Mouse (Mus musculus) mature B cell (primary cell): ENCODE data around the gene Nell1.
"Not testable (repeated sequence)": the region's sequence is repeated elsewhere in the genome, so short reads cannot be mapped to it uniquely, and the experiment has no call there.

ENCODE experiments used
- in situ Hi-C: fragments of 300-500 bp; cut with MboI; formaldehyde crosslinking; loops from 2 replicates; pipeline ENCODE4 v1.14.3; 2019

Nell1 gene

DNA sequence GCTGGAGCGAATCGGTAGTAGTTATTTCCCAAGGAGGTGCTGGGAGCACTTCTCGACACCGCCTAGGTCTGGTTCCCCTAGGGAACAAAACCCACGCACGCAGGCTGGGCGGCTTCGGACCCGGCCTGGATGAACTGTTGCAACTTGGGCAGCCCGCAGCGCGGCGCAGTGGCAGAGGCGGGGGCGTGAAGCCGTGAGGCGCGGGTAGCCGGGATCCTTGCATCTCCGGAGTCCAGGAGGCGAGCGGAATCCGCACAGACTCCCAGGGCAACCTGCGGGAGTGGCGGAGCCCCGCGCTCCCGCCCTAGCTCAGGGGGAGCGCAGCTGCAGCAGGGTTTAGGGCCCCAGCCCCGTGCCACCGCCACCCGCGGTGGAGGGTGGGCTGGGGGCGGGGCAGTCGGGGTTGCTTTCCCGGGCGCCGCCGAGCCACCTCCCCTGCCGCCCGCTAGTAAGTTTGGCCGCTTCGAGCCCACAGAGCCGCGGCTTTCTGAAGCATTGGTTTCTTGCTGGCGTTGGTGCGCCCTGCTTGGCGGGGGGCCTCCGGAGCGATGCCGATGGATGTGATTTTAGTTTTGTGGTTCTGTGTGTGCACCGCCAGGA, at the start of gene Nell1:
TSS of gene Nell1 (plus strand) at position 24 of the 600 bp plus-strand sequence.
- in situ Hi-C loops = no loop called here

DNA sequence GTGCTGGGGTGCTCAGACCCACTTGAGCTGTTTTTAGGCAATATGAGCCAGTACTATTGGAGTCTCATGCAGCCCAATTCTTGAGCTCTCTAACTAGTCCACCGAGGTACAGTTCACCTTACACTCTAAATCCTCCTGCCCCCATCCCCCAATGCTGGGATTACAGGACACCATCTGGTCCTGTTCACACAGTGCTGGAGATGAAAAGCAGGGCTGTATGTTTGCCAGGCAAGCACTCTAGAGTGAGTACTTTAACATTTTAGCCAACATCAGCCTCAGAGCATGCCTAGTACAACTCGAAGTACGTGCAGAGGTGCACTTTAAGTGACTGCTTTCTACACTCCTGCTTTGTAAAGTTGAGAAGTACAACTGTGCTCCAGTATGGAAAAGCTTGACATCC, 46.1 kb upstream of the Nell1 start:
- in situ Hi-C loops = no loop called here

DNA sequence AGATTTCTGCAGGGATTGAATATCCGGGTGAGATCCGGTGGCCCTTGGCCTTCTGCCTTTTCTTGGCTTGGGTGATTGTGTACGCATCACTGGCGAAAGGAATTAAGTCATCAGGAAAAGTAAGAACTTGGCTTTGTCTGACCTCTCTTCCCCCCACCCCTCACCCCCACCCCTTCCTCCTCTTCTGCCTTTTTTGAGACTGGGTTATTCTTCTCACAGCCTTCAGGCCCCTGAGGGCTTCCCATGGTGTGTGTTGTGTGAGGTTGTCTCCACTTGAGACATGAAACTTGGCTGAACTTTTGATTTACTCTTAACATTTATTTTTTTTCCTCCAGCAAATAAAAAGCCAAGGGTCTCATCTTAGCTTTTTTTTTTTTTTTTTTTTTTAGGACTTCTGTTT, 44.7 kb upstream of the Nell1 start:
- in situ Hi-C loops = no loop called here

DNA sequence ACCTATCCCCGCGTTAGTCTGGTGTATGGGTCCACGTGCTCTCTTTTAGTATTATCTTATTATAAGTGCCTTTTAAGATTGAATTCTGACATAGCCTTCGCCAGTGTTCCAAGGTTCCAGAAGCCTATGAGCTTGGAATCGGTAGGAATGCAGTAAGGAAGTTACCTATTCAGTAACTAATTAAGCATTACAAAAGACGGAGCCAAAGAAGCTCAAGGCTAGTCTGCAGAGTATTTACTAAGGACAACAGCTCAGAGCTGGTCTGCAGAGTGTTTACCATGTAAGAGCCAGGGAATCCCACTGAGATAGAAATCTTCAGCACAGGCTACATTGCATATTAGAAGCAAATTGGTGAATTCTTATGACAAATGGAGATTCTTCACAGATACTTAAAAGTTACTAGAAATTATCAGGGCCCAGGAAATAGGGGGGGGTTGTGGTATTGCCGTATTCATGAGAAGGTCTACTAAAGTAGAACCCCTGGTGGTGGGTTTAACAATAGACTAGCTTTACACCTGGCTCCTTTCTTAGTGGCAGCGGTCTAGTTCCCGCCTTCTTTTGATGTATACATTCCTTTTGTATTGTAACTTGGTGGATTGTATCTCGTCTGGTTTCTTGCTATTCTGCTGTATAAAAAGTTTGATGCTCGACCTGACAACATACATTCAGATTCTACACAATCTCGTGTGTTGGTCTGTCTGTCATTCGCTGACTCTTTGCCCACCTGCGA, 41.1 kb upstream of the Nell1 start:
- in situ Hi-C loops = not testable (repeated sequence)

DNA sequence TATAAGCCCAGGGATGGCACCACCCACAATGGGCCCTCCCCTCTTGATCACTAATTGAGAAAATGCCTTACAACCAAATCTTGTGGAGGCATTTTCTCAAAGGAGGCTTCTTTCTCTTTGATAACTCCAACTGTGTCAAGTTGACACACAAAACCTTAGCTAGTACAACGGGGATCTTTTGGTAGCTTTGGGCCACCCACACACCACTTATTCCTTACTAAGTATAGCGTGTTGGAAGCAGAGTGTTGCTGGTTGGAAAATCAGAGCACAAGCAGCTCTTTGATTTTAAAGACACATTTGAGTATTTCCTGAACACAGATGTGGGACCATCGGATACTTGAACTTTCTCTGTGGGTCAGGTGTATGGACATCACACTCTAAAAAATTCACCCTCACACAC, 37.8 kb upstream of the Nell1 start:
- in situ Hi-C loops = no loop called here

DNA sequence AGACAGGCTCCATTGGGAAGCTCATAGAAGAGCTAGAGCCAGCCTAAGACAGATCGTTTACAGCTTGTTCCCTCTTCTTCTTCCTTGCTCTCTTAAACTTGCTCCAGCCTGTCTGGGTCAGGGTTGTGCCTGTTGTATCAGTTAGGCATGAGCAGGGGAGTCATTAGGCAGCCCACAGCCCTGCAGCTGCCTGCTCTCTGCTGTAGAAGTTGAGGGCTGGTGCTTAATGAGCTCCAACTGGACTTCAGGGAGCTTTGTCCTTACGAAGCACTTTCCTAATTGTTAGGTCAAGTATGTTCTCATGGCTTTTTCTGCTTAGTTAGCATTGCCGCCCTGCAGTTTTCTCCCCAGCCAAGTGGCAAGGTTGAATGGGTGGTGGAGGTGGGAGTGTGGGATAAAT, 32.6 kb upstream of the Nell1 start:
- in situ Hi-C loops = no loop called here

DNA sequence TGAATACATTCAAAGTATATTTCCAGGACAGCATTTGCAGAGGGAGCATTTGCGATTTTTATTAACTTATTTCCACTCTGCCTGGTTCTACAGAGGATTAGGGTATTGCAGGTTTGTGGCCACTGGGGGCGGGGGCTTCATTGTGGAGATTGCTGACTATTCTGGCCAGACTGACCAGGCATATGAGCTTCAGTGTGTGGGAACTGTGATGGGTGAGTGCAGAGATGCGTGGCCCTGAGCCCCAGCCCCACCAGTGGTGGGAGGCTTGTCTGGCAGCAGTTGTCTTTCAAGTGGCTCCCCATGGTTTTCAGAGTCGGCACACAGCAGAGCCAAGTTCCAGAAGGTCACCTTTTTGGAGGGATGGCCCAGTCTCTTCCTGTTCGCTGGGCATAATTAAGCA, 32.2 kb upstream of the Nell1 start:
- in situ Hi-C loops = no loop called here

DNA sequence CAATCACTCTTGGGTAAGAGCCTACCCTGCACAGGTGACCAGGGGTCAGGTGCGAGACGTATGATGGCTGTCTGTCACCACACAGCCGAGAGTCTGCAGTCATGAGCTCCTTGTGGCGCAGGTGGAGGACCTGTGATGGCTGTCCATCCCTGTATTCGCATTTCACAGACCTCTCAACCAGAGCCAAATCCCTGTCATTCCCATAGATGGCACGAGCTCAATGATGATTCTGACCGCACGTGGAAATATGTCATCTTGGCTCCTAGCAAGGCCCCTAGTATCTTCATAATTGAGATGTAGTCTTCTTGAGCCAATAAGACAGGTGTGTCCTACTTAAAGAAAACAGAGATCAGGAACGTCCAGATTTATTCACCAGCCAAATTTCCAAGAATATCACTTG, 28.0 kb upstream of the Nell1 start:
- in situ Hi-C loops = no loop called here

DNA sequence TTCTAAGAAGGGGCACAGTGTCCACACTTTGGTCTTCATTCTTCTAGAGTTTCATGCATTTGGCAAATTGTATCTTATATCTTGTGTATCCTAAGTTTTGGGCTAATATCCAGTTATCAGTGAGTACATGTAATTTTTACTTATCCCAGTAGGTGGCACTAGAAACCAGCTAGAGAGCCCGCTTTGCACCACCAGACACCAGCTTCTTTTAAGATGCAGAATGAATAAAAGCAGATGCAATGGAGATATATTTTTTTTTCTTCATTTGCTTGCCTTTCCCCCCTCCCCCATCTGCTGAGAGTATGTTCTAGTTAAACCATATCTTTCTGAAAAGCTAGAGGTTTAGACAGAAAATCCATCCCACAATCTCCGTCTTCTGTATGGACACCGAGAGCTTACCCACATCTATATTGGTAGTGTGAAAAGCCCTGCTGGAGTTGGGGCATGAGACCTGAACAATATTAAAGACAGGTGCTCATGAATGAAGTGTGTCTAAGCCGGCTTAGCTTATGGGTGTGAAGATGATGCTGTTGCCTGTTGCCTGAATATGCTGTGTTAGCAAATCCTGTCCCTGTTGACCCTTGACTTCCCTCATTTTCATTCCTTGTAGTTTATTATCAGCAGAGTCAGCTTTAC, 21.0 kb upstream of the Nell1 start:
- in situ Hi-C loops = no loop called here

DNA sequence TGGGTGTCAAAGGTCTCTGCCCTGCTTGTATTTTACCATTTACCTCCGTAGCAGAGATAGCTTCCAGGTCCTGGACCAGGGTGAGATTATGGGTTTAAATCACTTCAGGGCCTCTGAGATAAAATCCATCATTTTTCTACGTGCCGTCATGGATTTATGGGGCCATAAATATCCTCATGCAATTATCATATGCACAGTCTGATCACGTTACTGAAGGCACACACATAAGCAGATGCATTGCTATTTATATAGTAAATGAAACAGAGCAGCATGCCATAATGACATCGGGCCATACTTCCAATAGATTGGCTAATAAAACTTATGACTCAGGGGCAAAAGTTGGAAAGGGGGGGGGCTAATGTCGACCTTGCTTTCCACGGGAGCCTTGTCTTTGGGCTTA, 19.8 kb upstream of the Nell1 start:
- in situ Hi-C loops = no loop called here

DNA sequence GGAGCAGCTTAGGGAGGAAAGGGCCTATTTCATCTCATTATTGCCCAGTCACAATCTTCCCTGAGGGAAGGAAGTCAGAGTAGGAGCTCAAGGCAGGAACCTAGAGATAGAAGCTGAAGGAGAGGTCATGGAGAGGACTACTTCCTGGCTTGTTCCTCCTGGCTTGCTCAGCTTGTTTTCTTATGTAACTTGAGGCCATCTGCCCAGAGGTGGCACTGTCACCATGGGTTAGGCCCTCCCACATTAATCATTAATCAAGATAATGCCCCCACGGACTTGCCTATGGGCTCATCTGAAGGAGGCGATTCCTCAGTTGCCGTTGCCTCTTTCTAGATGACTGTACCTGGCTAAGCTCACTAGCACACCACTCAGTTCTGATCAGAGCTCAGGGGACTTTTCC, 17.5 kb upstream of the Nell1 start:
- in situ Hi-C loops = no loop called here

DNA sequence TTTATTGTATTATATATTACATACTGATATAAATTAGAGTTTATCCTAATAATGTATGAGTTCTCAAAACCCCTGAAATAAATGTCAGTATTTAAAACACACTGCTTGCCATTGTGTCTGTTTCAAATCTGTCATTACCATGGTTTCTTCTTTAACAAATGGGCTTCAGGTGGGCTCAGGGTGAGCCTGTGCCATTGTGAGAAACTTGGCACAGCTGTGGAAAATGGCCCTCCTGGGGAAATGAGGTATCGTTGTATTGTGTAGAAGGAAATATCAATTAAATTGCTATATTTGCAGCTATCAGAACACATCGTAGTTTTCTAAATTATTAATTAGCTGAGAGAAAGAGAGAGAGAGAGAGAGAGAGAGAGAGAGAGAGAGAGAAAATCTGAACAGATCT, 10.9 kb upstream of the Nell1 start:
- in situ Hi-C loops = no loop called here

DNA sequence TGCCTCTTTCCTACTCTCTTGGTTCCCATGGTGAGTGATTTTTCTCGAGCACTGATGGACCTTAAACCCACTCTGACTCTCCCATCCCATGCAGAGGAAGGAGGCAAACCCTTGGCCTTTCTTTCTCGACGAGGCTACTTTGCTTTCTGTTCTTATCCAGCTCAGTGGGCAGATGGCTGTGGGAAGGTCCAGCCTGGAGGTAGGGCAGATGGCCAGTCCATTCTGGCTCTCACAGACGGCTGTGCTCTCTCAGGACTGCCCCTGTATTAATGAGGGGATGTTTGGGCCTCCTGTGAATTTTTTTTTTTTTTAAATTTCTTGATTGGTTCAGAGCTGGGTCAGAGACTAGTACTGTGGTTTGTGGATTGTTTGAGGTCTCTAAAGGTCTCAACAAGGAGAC, 5.1 kb upstream of the Nell1 start:
- in situ Hi-C loops = no loop called here

DNA sequence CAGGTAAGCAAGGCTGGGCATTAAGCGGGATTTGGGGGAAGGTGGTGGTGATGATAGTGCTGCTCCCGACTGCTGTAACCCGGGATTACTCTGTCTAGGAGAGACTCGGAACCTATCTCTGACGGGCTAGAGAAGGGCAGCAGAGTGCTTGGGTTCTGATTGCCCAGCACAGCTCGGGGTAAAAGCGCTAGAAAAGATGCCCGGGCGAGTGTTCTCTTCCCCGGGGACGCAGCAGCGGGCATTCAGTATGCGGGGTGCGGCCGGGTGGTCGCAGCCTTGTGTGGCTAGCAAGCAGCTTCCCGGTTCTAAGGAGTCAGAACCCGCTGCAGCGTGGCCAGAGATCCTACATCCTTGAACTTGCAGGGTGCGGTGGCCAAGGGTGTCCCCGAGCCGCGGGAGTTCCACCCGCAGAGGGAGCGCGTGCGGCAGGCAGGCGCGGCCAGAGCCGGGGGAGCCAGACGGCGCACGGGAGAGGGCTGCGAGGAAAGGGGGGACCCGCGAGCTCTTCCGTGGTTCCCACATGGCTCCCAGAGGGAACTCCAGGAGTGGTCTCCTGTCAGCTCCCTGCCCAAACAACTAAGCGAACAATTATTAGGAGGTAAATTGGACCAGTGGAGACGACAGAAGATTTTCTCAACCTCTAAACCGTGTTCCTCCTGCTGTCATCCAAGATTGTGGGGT, 917 bp downstream of the Nell1 start:
- in situ Hi-C loops = no loop called here

DNA sequence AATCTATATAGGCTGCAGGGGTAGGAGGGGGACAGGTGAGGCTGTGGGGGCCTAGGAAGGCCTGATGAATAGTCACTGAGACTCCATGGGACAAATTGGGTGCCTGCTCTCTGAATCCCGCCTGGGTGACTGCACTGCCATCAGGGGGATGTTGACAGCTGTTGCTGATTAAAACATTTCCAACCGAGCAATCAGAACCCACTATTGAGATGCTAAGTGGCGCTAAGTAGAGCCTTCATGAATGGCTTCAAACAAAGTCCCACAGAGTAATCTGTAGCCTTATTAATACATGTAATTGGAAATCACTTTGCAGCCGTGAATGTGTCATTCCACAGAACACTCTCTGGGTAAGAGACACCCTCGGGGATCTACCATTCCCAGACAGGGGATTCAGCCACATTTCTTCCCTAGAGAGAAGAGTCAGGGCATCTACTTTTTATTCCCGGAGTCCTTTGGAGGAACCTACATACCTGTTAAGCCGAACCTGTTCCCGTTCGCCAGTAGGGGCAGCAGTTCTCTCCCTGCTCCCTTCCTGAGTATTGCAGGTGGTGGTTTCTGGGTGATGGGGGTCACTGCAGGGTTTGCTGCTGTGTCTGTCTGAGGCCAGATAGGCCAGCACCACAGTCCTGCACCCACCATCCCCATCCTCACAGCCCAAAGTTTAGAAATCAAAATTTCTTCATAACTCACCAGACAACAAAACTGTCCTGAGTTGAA, 7.0 kb downstream of the Nell1 start:
- in situ Hi-C loops = no loop called here

DNA sequence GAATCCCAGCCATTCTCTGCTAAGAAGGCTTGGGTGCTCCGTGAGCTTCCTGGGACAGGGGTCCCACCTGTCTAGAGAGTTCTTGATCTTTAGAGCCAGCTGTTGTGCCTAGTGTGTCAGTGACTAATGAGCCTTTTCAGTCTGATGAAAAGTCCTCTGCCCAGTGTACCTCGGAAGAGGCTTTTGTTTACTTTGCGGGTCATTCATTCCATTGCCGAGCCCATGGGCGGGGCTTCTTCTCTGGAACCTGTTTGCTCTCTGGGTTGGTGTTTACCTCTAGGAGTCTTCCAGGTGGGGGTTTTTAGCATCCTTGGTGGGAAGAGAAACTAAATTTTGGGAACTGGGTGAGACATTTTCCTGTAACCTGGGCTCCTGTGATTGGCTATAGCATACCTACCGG, 10.0 kb downstream of the Nell1 start:
- in situ Hi-C loops = no loop called here

DNA sequence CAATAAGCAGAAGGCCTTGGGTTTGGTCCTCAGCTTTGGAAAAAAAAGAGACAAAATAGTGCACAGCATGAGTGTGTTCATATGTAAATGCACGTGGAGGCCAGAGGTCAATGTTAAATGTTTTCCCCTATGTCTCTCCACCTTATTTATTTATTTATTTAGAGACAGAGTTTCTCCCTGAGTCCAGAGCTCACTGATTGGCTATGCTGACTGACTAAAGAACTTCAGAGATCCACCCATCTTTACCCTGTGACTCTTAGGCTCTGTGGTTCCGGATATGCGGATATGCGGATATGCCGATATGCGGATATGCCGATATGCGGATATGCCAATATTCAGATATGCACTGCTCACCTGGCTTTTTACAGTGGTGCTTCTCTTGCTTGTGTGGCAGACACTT, 11.3 kb downstream of the Nell1 start:
- in situ Hi-C loops = no loop called here

DNA sequence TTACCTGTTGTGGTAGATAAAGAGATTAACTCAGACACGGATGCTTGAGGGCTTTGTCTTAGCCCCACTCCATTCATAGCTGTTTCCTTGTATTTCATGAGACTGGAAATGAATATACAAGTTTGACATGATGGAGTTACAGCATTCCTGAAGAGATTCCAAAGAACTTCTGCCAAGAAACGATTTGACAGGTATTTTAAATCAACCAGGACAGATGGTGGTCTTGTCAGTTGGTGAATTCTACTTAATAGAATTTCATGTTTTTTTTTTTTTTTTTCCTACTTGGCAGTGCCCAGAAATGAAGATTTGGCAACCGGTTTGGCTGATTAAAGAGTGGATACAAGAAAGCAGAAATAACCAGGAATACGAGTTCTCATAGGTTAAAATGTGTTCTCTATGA, 24.7 kb downstream of the Nell1 start:
- in situ Hi-C loops = no loop called here

DNA sequence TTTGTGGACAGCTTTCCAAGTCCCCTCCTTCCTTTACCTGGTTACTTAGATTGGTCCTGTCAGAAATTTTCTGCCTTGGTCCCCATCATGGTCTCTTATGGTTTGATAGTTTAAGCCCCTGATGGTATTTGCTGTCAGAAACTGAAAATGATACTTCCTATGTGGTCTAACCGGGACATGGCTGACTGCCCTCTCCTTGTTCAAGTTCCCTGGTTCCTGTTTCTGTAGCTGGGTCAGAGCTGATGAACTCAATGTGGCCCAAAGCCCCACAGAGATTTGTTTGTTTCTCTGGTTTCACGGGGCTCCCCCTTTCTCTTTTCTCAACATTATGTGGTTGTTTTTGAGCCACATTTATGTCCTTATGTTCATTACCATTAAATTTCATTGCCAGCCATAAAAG, 30.6 kb downstream of the Nell1 start:
- in situ Hi-C loops = no loop called here

DNA sequence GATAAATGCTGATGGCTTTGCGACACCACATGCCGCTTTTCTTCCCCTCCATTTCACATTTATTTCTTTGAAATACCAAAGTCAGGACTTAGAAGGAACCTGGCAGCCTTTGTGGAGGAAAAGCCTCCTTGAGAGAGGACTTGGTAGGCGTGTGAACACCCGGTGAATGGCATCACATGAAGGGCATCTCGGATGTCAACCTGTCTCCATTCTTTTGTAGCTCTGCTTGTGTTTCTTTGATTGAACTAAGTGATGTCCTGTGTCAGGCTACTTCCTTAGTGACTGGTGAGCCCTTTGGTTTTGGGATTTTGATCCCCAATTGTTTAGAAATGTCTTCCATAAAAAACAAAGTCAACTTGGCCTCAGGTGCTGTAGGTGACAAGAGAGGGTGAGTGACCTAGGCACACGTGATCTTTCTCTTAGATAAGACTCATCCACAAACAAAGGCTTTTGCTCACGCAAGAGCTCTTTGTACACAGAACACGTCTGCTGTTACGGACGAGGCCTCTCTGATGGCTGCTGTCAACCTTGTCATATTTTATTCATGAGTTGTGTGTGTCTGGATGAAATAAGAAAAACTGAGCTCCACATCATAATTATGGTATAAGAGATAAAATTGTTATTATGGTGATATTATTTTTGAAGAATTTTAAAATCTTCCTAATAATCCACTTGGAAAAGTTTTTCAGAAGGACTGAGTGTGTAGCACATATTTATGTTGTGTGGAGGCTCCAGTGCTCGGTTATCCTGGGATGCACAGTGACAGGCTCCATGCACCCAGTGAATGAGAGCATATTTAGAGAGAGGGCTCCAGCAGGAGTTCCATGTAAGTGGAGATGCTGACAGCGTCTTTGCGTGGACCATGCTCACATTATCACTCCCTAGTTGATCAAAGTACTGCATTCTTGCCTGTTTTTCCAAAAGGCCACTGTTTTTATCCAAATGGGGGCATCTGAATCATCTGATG, 60.8 kb downstream of the Nell1 start:
- in situ Hi-C loops = no loop called here

DNA sequence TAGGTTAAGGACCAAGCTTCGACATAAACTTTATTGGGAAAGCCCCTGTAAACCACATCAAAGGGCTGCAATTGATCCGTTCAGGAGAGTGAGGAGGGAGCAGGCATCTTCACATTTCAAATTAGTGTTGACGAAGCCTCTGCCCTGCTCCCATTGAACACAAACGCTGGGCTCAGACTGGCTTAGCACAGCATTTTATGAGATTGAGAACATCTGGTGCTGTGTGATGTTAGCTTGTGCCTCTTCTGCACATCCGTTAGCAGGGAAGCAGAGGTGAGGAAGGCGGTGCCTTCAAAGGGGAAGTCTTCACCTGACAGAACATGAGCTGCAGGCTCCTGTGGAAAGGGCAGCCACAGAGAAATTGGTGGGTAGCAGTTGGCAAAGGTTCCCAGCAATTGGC, 66.4 kb downstream of the Nell1 start:
- in situ Hi-C loops = no loop called here
